Mouse (Mus musculus): Measurements from ENCODE around the gene 1700016C15Rik. TPM values are rescaled to one million over a fixed set of nuclear protein-coding genes. Genes with fewer than 3 reads are reported as not detected.
A peak's percentile ranks its signal among the peaks of the same experiment; 100 is the strongest.

1700016C15Rik gene
- polyA plus RNA-seq, 1 experiment, result not detected

DNA sequence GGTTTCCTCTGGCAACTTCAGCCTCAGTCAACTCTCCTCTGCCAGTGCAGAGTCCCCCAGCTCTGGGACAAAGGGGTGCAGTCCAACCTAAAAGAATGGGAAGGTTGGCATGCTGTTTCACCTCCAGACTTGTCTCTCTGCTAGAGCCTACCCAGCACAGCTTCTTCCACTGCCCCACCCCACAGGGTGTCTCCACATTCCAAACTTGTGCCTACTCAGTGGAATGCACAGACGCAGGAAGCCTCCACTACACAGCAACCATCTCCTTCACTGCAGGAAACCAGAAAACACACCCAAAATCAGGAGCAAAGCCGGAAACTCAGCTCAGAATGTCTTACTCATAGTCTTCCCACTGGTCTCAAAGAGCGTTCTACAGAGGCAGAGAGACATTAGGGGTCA is 10.6 kb upstream of the 1700016C15Rik start:
- Histone ChIP-seq H3K36me3 (ENCODE audit: control insufficient read depth, insufficient read depth) (no peaks in the 10 kb centered on the region), H3K79me2 (ENCODE audit: control insufficient read depth, insufficient read depth) (no peaks in the 10 kb centered on the region), H3ac (ENCODE audit: control insufficient read depth, insufficient read length, low read depth) (no peak overlapping the region), H3K4me3 (ENCODE audit: insufficient read depth, poor library complexity, severe bottlenecking) (no peak overlapping the region), H3K79me3 (ENCODE audit: low read depth) (no peaks in the 10 kb centered on the region), H3K27me3 (ENCODE audit: control insufficient read depth, insufficient read depth, insufficient read length) (no peaks in the 10 kb centered on the region)
- TF ChIP-seq USF1 (IDR thresholded peaks at IDR 0.05; ENCODE audit: low read depth), result no peak
- TF ChIP-seq MAX (IDR thresholded peaks at IDR 0.05), result peak; percentile 24
- no peak for TF ChIP-seq MYOG (IDR thresholded peaks at IDR 0.05; ENCODE audit: control insufficient read depth, extremely low read depth, insufficient read length)
- no peak for TF ChIP-seq CEBPB (IDR thresholded peaks at IDR 0.05; ENCODE audit: low read depth)
- no peak for TF ChIP-seq MYOD1 (IDR thresholded peaks at IDR 0.05; ENCODE audit: control insufficient read depth, insufficient read length, low read depth)
- no peak for TF ChIP-seq FOSL1 (IDR thresholded peaks at IDR 0.05; ENCODE audit: insufficient read depth, low read length, poor library complexity, severe bottlenecking)
- TF ChIP-seq CTCF (IDR thresholded peaks at IDR 0.05; ENCODE audit: control insufficient read depth, insufficient read depth, insufficient read length), result no peak

- Histone ChIP-seq H3K79me2 (ENCODE audit: control insufficient read depth, insufficient read depth) (no peaks in the 10 kb centered on the region), H3K36me3 (ENCODE audit: control insufficient read depth, insufficient read depth) (no peaks in the 10 kb centered on the region), H3K4me3 (ENCODE audit: insufficient read depth, poor library complexity, severe bottlenecking) (no peak overlapping the region), H3K27me3 (ENCODE audit: control insufficient read depth, insufficient read depth, insufficient read length) (no peaks in the 10 kb centered on the region), H3ac (ENCODE audit: control insufficient read depth, insufficient read length, low read depth) (no peak overlapping the region), H3K79me3 (ENCODE audit: low read depth) (no peaks in the 10 kb centered on the region)
- TF ChIP-seq USF1 (IDR thresholded peaks at IDR 0.05; ENCODE audit: low read depth), result no peak
- no peak for TF ChIP-seq MAX (IDR thresholded peaks at IDR 0.05)
- no peak for TF ChIP-seq MYOG (IDR thresholded peaks at IDR 0.05; ENCODE audit: control insufficient read depth, extremely low read depth, insufficient read length)
- TF ChIP-seq MYOD1 (IDR thresholded peaks at IDR 0.05; ENCODE audit: control insufficient read depth, insufficient read length, low read depth), result no peak
- no peak for TF ChIP-seq CEBPB (IDR thresholded peaks at IDR 0.05; ENCODE audit: low read depth)
- no peak for TF ChIP-seq FOSL1 (IDR thresholded peaks at IDR 0.05; ENCODE audit: insufficient read depth, low read length, poor library complexity, severe bottlenecking)
Measured at GRCm38 (mm10) chr1:177723786-177724185, 5.8 kb upstream of the 1700016C15Rik start.

GRCm38 (mm10) chr1:177726870-177727269 is 2.7 kb upstream of the 1700016C15Rik start:
- no peak for TF ChIP-seq CTCF (IDR thresholded peaks at IDR 0.05; ENCODE audit: control insufficient read depth, insufficient read depth, insufficient read length)
- no peak for TF ChIP-seq MAX (IDR thresholded peaks at IDR 0.05)
- no peak for TF ChIP-seq USF1 (IDR thresholded peaks at IDR 0.05; ENCODE audit: low read depth)
- no peak for TF ChIP-seq CEBPB (IDR thresholded peaks at IDR 0.05; ENCODE audit: low read depth)
- TF ChIP-seq MYOG (IDR thresholded peaks at IDR 0.05; ENCODE audit: control insufficient read depth, extremely low read depth, insufficient read length), result no peak
- no peak for TF ChIP-seq FOSL1 (IDR thresholded peaks at IDR 0.05; ENCODE audit: insufficient read depth, low read length, poor library complexity, severe bottlenecking)
- TF ChIP-seq MYOD1 (IDR thresholded peaks at IDR 0.05; ENCODE audit: control insufficient read depth, insufficient read length, low read depth), result no peak
- Histone ChIP-seq H3ac (ENCODE audit: control insufficient read depth, insufficient read length, low read depth) (no peak overlapping the region), H3K4me3 (ENCODE audit: insufficient read depth, poor library complexity, severe bottlenecking) (no peak overlapping the region), H3K79me2 (ENCODE audit: control insufficient read depth, insufficient read depth) (no peaks in the 10 kb centered on the region), H3K27me3 (ENCODE audit: control insufficient read depth, insufficient read depth, insufficient read length) (no peaks in the 10 kb centered on the region), H3K79me3 (ENCODE audit: low read depth) (no peaks in the 10 kb centered on the region), H3K36me3 (ENCODE audit: control insufficient read depth, insufficient read depth) (no peaks in the 10 kb centered on the region)

- H3K36me3 ChIP-seq (ENCODE audit: control insufficient read depth, insufficient read depth), result no peaks in the 10 kb centered on the region
- no peak overlapping the region for H3K4me3 ChIP-seq (ENCODE audit: insufficient read depth, poor library complexity, severe bottlenecking)
- TF ChIP-seq MAX (IDR thresholded peaks at IDR 0.05) (no peak), MYOD1 (IDR thresholded peaks at IDR 0.05; ENCODE audit: control insufficient read depth, insufficient read length, low read depth) (no peak), FOSL1 (IDR thresholded peaks at IDR 0.05; ENCODE audit: insufficient read depth, low read length, poor library complexity, severe bottlenecking) (no peak), CEBPB (IDR thresholded peaks at IDR 0.05; ENCODE audit: low read depth) (no peak), MYOG (IDR thresholded peaks at IDR 0.05; ENCODE audit: control insufficient read depth, extremely low read depth, insufficient read length) (no peak), USF1 (IDR thresholded peaks at IDR 0.05; ENCODE audit: low read depth) (no peak), CTCF (IDR thresholded peaks at IDR 0.05; ENCODE audit: control insufficient read depth, insufficient read depth, insufficient read length) (no peak)
- no peaks in the 10 kb centered on the region for H3K79me3 ChIP-seq (ENCODE audit: low read depth)
- no peaks in the 10 kb centered on the region for H3K79me2 ChIP-seq (ENCODE audit: control insufficient read depth, insufficient read depth)
- H3K27me3 ChIP-seq (ENCODE audit: control insufficient read depth, insufficient read depth, insufficient read length), result no peaks in the 10 kb centered on the region
- H3ac ChIP-seq (ENCODE audit: control insufficient read depth, insufficient read length, low read depth), result no peak overlapping the region
Measured at GRCm38 (mm10) chr1:177727883-177728525, 1.6 kb upstream of the 1700016C15Rik start.

DNA sequence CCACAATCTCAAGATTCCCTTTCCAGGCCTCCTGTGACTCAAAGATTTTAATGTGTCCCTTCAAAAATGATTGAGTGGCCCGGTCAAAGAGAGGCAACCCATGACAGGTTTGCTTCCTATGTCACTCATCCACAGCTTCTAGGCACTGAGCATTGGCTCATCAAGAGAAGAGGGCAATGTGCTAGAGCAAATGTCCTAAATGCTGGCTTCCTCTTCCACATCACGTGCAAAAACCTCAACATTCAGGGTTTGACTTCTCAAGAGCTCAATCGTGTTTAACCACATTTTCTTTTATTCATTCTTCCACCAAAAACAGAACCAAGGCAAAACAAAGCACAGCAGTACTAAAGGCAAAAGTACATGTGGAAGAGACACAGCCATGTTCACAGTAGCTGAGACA is 2.4 kb downstream of the 1700016C15Rik start:
- Histone ChIP-seq H3ac (ENCODE audit: control insufficient read depth, insufficient read length, low read depth) (no peak overlapping the region), H3K79me3 (ENCODE audit: low read depth) (no peaks in the 10 kb centered on the region)

More for the DNA sequence above, 2.4 kb downstream of the 1700016C15Rik start:
- Histone ChIP-seq H3K27me3 (ENCODE audit: control insufficient read depth, insufficient read depth, insufficient read length) (no peaks in the 10 kb centered on the region), H3K79me2 (ENCODE audit: control insufficient read depth, insufficient read depth) (no peaks in the 10 kb centered on the region), H3K36me3 (ENCODE audit: control insufficient read depth, insufficient read depth) (no peaks in the 10 kb centered on the region), H3K4me3 (ENCODE audit: insufficient read depth, poor library complexity, severe bottlenecking) (no peak overlapping the region)
- TF ChIP-seq USF1 (IDR thresholded peaks at IDR 0.05; ENCODE audit: low read depth), result no peak
- TF ChIP-seq MYOD1 (IDR thresholded peaks at IDR 0.05; ENCODE audit: control insufficient read depth, insufficient read length, low read depth), result no peak
- no peak for TF ChIP-seq CEBPB (IDR thresholded peaks at IDR 0.05; ENCODE audit: low read depth)

Data from C2C12 (cell line).